Mouse (Mus musculus) megakaryocyte, adult 5-6 weeks (primary cell): ENCODE results near the gene Ptprb. TPM values are rescaled to one million over a fixed set of nuclear protein-coding genes. Genes with fewer than 3 reads are reported as not detected.

Experiments used
- ATAC-seq: 2 replicates; pipeline ENCODE4 v1.8.0; 2016; ENCODE audit warnings: mild to moderate bottlenecking, inconsistent platforms; ENCODE audit not compliant: poor library complexity, severe bottlenecking
- total RNA-seq, 2 experiments: library from RNA; stranded (forward) in 1 of 2; stranded (reverse) in 1 of 2; fragments of 153-499, 151-499 nt in 1 of 2; fragments of 221-1000, 200-1000 nt in 1 of 2; gene quantifications; 2 replicates each; pipeline versions ENCODE4 v1.2.3 to v1.2.4; 2015 to 2017

Gene Ptprb
- total RNA-seq, 2 experiments from 2014 or later, result not detected

- no peak for ATAC-seq
Observed at GRCm38 (mm10) chr10:116291153-116291755, 15.9 kb downstream of the Ptprb start.

- no peak for ATAC-seq
Observed at GRCm38 (mm10) chr10:116296439-116296838, 21.1 kb downstream of the Ptprb start.

GRCm38 (mm10) chr10:116297854-116298253, 22.5 kb downstream of the Ptprb start:
- ATAC-seq, result no peak

- no peak for ATAC-seq
Observed at GRCm38 (mm10) chr10:116300824-116301223, 25.5 kb downstream of the Ptprb start.

GRCm38 (mm10) chr10:116301258-116301657, 25.9 kb downstream of the Ptprb start:
- ATAC-seq, result no peak

- ATAC-seq, result no peak
Observed at GRCm38 (mm10) chr10:116304355-116304754, 29.0 kb downstream of the Ptprb start.

DNA sequence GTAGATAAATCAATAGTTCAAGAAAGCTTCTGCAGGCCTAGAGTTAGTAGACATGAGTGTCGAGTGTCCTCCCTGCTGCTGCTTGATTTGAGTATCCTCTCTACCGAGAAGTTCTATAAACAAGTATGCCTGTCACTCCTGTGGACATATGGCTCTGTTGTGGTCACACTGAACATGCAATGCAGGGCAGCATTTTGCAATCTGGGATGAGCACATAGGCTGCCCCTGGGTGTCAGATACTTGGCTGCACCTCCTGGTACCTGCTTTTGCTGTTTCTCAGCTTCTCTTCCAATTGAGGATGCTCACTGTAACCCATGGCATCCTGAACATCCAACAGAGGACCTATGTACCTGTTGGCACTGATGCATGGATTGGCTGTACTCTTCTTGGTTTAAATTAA, 34.1 kb downstream of the Ptprb start:
- ATAC-seq, result no peak

GRCm38 (mm10) chr10:116310516-116311210, 35.3 kb downstream of the Ptprb start:
- ATAC-seq, result no peak

- ATAC-seq, result peak; percentile 69
Observed at GRCm38 (mm10) chr10:116319246-116319645, 43.9 kb downstream of the Ptprb start.

- no peak for ATAC-seq
Observed at GRCm38 (mm10) chr10:116329086-116329485, 53.8 kb downstream of the Ptprb start.

GRCm38 (mm10) chr10:116330458-116330857, 55.1 kb downstream of the Ptprb start:
- peak; percentile 81 for ATAC-seq

DNA sequence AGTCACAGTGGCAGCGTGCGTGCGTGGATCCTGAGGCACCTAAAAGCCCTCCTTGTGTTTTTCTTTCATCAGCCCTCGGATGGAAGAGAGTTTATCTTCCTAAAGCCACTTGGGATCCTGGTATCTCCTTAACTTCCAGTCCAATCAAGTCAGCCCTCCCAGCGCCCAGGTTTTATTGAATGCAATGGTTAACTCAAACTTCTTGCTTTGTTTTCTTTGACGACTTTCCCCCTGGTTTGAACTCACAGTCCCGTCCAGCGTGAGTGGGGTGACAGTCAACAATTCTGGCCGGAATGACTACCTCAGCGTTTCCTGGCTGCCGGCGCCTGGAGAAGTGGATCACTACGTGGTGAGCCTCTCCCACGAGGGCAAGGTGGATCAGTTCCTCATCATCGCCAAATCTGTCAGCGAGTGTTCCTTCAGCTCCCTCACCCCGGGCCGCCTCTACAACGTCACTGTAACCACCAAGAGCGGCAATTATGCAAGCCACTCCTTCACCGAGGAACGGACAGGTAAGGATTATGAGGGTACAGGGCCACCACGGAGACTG, 55.7 kb downstream of the Ptprb start:
- ATAC-seq, result no peak

DNA sequence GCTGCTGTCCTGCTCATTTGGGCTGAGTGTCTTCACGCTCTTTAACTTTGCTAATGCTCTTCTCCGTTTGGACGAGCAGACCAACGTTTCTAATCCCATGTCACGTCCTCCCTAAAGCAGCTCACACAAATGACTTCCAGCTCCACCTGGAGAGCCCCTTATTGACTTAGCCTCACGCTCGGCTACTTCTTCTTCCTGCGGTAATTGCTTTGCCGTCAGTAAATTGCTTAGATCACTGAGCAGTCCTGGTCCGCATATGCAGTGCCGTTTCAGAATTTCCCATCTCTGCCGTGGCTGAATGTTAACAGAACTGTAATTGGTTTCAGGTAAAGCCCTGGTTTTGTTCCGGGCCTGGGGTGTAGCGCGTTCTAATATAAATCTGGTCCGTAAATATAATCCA, 58.3 kb downstream of the Ptprb start:
- no peak for ATAC-seq

DNA sequence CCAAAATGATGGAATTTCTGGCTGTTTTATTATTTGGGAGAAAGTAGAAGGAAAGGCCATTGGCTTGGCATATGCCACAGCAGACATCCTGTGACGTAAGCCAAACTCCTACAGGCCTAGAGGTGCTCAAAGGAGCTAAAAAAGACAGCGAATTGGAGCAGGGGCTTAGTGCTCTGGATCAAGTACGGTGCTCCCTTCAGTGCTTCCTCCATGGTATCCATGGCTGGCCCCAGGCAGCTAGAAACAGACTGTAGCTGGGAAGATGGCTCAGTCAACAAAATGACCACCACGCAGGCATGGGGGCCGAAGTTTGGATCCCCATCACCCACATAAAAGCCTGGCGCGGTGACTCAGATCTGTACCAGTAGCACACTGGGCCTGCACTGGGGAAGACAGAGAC, 58.8 kb downstream of the Ptprb start:
- ATAC-seq, result no peak

DNA sequence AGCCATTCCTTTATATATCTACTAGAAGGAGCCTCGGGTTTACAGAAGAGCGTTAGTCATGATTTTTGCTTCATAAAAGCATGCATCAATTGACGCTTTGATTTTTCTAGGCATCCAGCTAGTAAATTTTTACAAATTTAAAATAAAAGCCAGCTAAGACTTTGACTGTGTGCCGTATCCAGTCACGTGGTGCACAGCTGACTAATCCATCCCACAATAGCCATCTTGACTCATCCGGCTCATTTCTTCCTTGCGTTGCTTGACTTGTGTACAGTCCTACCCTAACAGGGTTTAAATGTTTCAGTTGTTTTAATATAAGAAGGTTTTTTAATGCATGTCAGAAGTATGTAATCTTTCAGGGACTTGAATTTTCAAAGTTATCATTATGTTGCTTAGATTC, 60.0 kb downstream of the Ptprb start:
- ATAC-seq, result no peak

DNA sequence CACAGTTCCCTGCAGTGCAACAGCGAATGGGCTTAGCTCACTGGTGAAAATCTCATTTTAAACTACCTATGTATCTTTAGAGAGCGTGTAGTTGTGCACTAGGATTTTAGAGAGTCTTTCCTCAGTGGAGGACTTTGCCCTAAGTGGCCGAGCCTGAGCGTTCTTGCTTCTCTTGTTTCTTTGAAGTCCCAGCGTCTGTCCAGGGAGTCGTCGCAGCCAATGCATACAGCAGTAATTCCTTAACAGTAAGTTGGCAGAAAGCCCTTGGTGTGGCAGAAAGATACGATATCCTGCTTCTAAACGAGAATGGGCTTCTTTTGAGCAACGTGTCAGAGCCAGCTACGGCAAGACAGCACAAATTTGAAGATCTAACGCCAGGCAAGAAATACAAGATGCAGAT, 65.9 kb downstream of the Ptprb start:
- ATAC-seq, result no peak

- ATAC-seq, result no peak
Observed at GRCm38 (mm10) chr10:116346618-116347184, 71.4 kb downstream of the Ptprb start.

DNA sequence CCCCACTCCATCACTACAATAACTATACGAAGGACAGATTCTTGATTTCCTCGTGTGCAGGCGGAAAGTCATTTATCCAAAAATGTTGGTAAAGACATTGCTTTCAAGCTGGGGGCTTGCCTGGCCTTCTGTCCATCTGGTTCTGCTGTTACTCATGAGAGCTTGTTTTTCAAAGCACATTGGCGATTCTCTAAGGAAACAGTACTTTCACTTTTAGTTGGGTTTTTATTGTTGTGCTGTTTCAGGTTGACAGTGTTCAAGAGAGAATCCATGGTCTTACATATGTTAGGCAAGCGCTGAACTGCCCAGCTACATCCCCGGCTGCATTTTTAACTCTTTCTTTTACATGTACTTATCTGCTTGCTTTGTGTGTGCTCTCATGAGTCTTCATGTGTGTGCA, 73.7 kb downstream of the Ptprb start:
- no peak for ATAC-seq

DNA sequence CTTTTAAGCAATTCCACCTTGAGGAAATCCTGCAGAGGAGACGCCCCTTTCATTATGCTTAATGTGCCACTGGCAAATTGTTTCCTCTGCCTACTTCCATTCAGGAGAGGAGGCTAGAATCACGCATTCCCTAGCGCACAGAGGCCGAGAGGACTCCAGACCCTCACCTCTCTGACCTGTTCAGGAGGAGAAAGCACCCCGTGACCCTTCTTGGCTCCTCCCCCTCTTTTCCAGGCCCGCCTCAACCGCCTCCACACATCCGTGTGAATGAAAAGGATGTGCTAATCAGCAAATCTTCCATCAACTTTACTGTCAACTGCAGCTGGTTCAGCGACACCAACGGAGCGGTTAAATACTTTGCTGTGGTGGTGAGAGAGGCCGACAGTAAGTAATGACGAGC, 75.2 kb downstream of the Ptprb start:
- ATAC-seq, result no peak

DNA sequence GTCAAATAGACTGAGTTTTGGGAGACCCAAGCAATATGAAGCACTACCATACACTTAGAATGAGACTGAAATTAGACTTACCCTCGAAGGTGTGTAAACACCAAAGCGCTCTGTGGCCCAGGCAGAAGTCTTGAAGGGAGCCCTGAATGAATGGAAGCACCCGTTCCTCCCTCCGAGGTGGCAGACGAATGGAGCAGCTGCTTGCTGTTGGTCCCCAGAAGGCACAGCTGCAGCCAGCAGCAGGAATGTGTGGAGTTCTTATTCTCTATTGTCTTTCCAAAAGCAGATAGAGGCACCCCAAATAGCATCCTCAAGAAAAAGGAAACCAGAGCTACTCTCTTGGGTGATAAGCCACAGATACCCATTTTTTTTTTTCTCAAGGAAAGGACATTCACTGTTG, 79.0 kb downstream of the Ptprb start:
- no peak for ATAC-seq

DNA sequence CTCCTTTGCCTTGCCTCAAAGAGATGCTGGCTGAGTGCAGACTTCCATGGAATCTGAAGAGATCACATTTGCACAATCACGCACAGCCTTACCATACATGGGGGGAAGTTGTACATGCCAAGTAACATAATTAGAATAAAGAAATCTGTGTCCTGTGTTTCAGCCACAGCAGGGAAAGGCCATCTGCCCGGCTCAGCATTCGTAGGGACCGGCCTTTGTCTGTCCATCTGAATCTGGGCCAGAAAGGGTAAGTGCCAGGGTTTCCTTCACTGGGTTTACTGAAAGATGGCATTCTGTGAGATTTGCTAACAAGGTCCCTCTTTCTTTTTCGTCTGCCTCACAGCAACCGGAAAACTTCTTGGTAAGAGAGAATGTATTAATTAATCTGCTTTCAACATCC, 86.9 kb downstream of the Ptprb start:
- no peak for ATAC-seq

DNA sequence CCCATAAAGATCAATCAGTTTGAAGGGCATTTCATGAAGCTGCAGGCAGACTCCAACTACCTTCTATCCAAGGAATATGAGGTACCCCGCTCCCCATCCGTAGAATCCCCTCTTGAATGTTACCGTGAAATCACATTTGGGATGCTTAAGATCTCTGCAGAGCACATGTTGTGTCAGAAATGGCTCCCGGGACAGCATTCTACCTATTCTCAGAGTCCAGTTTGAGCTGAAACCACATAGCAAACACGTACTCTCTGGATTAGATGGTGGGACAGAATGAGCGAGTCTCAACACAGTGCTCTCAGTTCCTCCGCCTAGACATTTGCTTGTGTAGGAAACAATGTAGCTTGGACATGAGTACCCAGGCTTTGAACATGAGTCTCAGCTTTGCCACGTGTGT, 87.3 kb downstream of the Ptprb start:
- no peak for ATAC-seq
